Mouse (Mus musculus) embryonic fibroblast, embryonic 13.5 days (primary cell): Measurements from ENCODE around the gene Nsd2.

Experiments used
- CTCF ChIP-seq: IDR thresholded peaks from 2 replicates; pipeline ENCODE4 v1.5.1; 2011; ENCODE audit warnings: mild to moderate bottlenecking, control low read depth, low read length, moderate library complexity, borderline replicate concordance; ENCODE audit not compliant: insufficient read depth
- POLR2A ChIP-seq: IDR thresholded peaks from 2 replicates; pipeline ENCODE4 v1.6.1; 2011; ENCODE audit warnings: low read depth, mild to moderate bottlenecking, control low read depth, low read length, moderate library complexity

DNA sequence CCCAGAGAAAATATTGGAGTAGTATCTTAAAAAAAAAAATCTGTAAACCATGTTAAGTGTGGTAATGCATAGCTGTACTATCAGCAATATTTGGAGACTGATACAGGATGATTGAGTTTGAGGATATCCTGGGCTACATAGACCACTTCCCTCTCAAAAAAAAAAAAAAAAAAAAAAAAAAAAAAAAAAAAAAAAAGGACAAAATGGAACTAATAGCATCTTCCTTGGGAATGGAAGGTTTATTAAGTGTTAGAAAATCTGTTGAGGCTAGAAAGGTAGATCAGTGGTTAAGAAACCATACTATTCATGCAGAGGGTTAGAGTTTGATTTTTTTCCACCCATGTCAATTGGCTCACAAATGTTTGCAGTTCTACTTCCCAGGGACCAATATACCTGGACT is 37.2 kb downstream of the Nsd2 start:
- TF ChIP-seq CTCF (no peak), POLR2A (no peak)
